Mouse (Mus musculus): ENCODE measurements at regions not wholly inside any gene's neighbourhood (a gene's known extent, or its start where the extent isn't known, plus 50 kb on each side); places are given as distances from the start of the nearest gene placed in this dataset.

- Histone ChIP-seq H3K4me1 (ENCODE audit: control insufficient read depth, insufficient read depth, low read length) (no peaks in the 10 kb centered on the region), H3K27me3 (replicated peaks; ENCODE audit: control insufficient read depth, insufficient read depth, low read length) (no peaks in the 10 kb centered on the region; the same call in 1 of the 2 replicates), H3K27ac (ENCODE audit: insufficient read depth, low read depth, low read length) (no peak overlapping the region), H3K4me3 (ENCODE audit: insufficient read depth, low read depth, low read length) (no peak overlapping the region), H3K36me3 (ENCODE audit: control insufficient read depth, insufficient read depth, low read length) (no peaks in the 10 kb centered on the region)
- no peak for TF ChIP-seq CTCF (conservative IDR thresholded peaks at IDR 0.05; ENCODE audit: insufficient read depth, insufficient read length, low read depth, low read length)
- no peak for TF ChIP-seq POLR2A (IDR thresholded peaks at IDR 0.05; ENCODE audit: low read depth, low read length)
- no peak for DNase-seq
- WGBS, result 77% methylated on average over 5 of the region's 5 CpGs
Measured at GRCm38 (mm10) chr7:113682271-113682670, 83.5 kb upstream of the Spon1 start.

- TF ChIP-seq POLR2A (IDR thresholded peaks at IDR 0.05; ENCODE audit: low read depth, low read length) (no peak), CTCF (conservative IDR thresholded peaks at IDR 0.05; ENCODE audit: insufficient read depth, insufficient read length, low read depth, low read length) (no peak)
Measured at GRCm38 (mm10) chr7:113685349-113685748, 80.4 kb upstream of the Spon1 start.

GRCm38 (mm10) chr7:113686527-113686926 lies 79.3 kb upstream of the Spon1 start:
- no peak for TF ChIP-seq POLR2A (IDR thresholded peaks at IDR 0.05; ENCODE audit: low read depth, low read length)
- TF ChIP-seq CTCF (conservative IDR thresholded peaks at IDR 0.05; ENCODE audit: insufficient read depth, insufficient read length, low read depth, low read length), result no peak
- Histone ChIP-seq H3K27me3 (replicated peaks; ENCODE audit: control insufficient read depth, insufficient read depth, low read length) (no peaks in the 10 kb centered on the region; the same call in 1 of the 2 replicates), H3K27ac (ENCODE audit: insufficient read depth, low read depth, low read length) (no peak overlapping the region), H3K4me3 (ENCODE audit: insufficient read depth, low read depth, low read length) (no peak overlapping the region), H3K36me3 (ENCODE audit: control insufficient read depth, insufficient read depth, low read length) (no peaks in the 10 kb centered on the region), H3K4me1 (ENCODE audit: control insufficient read depth, insufficient read depth, low read length) (no peaks in the 10 kb centered on the region)
- WGBS, result 66% methylated on average over 3 of the region's 3 CpGs
- DNase-seq, result no peak

More at GRCm38 (mm10) chr7:113685349-113685748, 80.4 kb upstream of the Spon1 start:
- Histone ChIP-seq H3K4me1 (ENCODE audit: control insufficient read depth, insufficient read depth, low read length) (no peaks in the 10 kb centered on the region), H3K27ac (ENCODE audit: insufficient read depth, low read depth, low read length) (no peak overlapping the region), H3K4me3 (ENCODE audit: insufficient read depth, low read depth, low read length) (no peak overlapping the region), H3K27me3 (replicated peaks; ENCODE audit: control insufficient read depth, insufficient read depth, low read length) (no peaks in the 10 kb centered on the region; the same call in 1 of the 2 replicates), H3K36me3 (ENCODE audit: control insufficient read depth, insufficient read depth, low read length) (no peaks in the 10 kb centered on the region)
- DNase-seq, result no peak
- WGBS, result 84% methylated on average over 4 of the region's 4 CpGs

- H3K27me3 ChIP-seq (replicated peaks; ENCODE audit: control insufficient read depth, insufficient read depth, low read length), result no peaks in the 10 kb centered on the region; the same call in 1 of the 2 replicates
- no peak for DNase-seq
- no peaks in the 10 kb centered on the region for H3K4me1 ChIP-seq (ENCODE audit: control insufficient read depth, insufficient read depth, low read length)
- no peaks in the 10 kb centered on the region for H3K36me3 ChIP-seq (ENCODE audit: control insufficient read depth, insufficient read depth, low read length)
- H3K4me3 ChIP-seq (ENCODE audit: insufficient read depth, low read depth, low read length), result no peak overlapping the region
- 86% methylated on average over 6 of the region's 6 CpGs for WGBS
- TF ChIP-seq POLR2A (IDR thresholded peaks at IDR 0.05; ENCODE audit: low read depth, low read length) (no peak), CTCF (conservative IDR thresholded peaks at IDR 0.05; ENCODE audit: insufficient read depth, insufficient read length, low read depth, low read length) (no peak)
- no peak overlapping the region for H3K27ac ChIP-seq (ENCODE audit: insufficient read depth, low read depth, low read length)
Measured at GRCm38 (mm10) chr7:113687566-113687965, 78.2 kb upstream of the Spon1 start.

- Histone ChIP-seq H3K36me3 (ENCODE audit: control insufficient read depth, insufficient read depth, low read length) (no peaks in the 10 kb centered on the region), H3K27me3 (replicated peaks; ENCODE audit: control insufficient read depth, insufficient read depth, low read length) (no peaks in the 10 kb centered on the region; the same call in 1 of the 2 replicates), H3K4me1 (ENCODE audit: control insufficient read depth, insufficient read depth, low read length) (no peaks in the 10 kb centered on the region), H3K27ac (ENCODE audit: insufficient read depth, low read depth, low read length) (no peak overlapping the region), H3K4me3 (ENCODE audit: insufficient read depth, low read depth, low read length) (no peak overlapping the region)
- WGBS, result 63% methylated on average over 8 of the region's 8 CpGs
- no peak for DNase-seq
- no peak for TF ChIP-seq POLR2A (IDR thresholded peaks at IDR 0.05; ENCODE audit: low read depth, low read length)
- no peak for TF ChIP-seq CTCF (conservative IDR thresholded peaks at IDR 0.05; ENCODE audit: insufficient read depth, insufficient read length, low read depth, low read length)
Measured at GRCm38 (mm10) chr7:113688231-113688669, 77.5 kb upstream of the Spon1 start.

- no peak for TF ChIP-seq POLR2A (IDR thresholded peaks at IDR 0.05; ENCODE audit: low read depth, low read length)
- no peak for TF ChIP-seq CTCF (conservative IDR thresholded peaks at IDR 0.05; ENCODE audit: insufficient read depth, insufficient read length, low read depth, low read length)
- H3K27me3 ChIP-seq (replicated peaks; ENCODE audit: control insufficient read depth, insufficient read depth, low read length), result no peaks in the 10 kb centered on the region; the same call in 1 of the 2 replicates
- H3K4me1 ChIP-seq (ENCODE audit: control insufficient read depth, insufficient read depth, low read length), result no peaks in the 10 kb centered on the region
- DNase-seq, result no peak
- H3K27ac ChIP-seq (ENCODE audit: insufficient read depth, low read depth, low read length), result no peak overlapping the region
- whole genome bisulfite sequencing, result 91% methylated on average over 1 of the region's 1 CpGs
- no peak overlapping the region for H3K4me3 ChIP-seq (ENCODE audit: insufficient read depth, low read depth, low read length)
- no peaks in the 10 kb centered on the region for H3K36me3 ChIP-seq (ENCODE audit: control insufficient read depth, insufficient read depth, low read length)
Measured at GRCm38 (mm10) chr7:113688717-113689116, 77.1 kb upstream of the Spon1 start.

- no peak overlapping the region for H3K4me3 ChIP-seq (ENCODE audit: insufficient read depth, low read depth, low read length)
- H3K27ac ChIP-seq (ENCODE audit: insufficient read depth, low read depth, low read length), result no peak overlapping the region
- WGBS, result 79% methylated on average over 2 of the region's 2 CpGs
- TF ChIP-seq CTCF (conservative IDR thresholded peaks at IDR 0.05; ENCODE audit: insufficient read depth, insufficient read length, low read depth, low read length) (no peak), POLR2A (IDR thresholded peaks at IDR 0.05; ENCODE audit: low read depth, low read length) (no peak)
- no peaks in the 10 kb centered on the region for H3K4me1 ChIP-seq (ENCODE audit: control insufficient read depth, insufficient read depth, low read length)
- DNase-seq, result no peak
- no peaks in the 10 kb centered on the region for H3K36me3 ChIP-seq (ENCODE audit: control insufficient read depth, insufficient read depth, low read length)
- no peaks in the 10 kb centered on the region; the same call in 1 of the 2 replicates for H3K27me3 ChIP-seq (replicated peaks; ENCODE audit: control insufficient read depth, insufficient read depth, low read length)
Measured at GRCm38 (mm10) chr7:113689131-113689530, 76.7 kb upstream of the Spon1 start.
